Mouse (Mus musculus) hindbrain, embryonic 14.5 days (tissue): ENCODE results near the gene Cirbp. TPM values are rescaled to one million over a fixed set of nuclear protein-coding genes. Genes with fewer than 3 reads are reported as not detected.
A peak's percentile ranks its signal among the peaks of the same experiment; 100 is the strongest.
"Not testable (repeated sequence)": the region's sequence is repeated elsewhere in the genome, so short reads cannot be mapped to it uniquely, and the experiment has no call there.

Source experiments
- ATAC-seq: fragments of 200-750 bp; cut with Nextera tagmentation; 2 replicates; pipeline ENCODE4 v1.8.0; 2017; ENCODE audit warnings: moderate number of reproducible peaks, mild to moderate bottlenecking, moderate TSS enrichment, moderate library complexity; ENCODE audit not compliant: low FRiP score
- DNase-seq: peaks from one replicate; pipeline ENCODE4 v3.0.0-alpha.2; 2015; ENCODE audit warnings: low spot score
- H3K27ac ChIP-seq: fragments of 300-500 bp; sonication (generic); 2 replicates; pipeline ENCODE4 v1.5.1; 2014; ENCODE audit warnings: mild to moderate bottlenecking, moderate library complexity
- H3K27me3 ChIP-seq: fragments of 300-500 bp; sonication (generic); 2 replicates; pipeline ENCODE4 v1.6.1; 2014; ENCODE audit warnings: mild to moderate bottlenecking, low read length, mixed read lengths; ENCODE audit not compliant: control insufficient read depth, insufficient read depth
- H3K36me3 ChIP-seq: fragments of 300-500 bp; sonication (generic); replicated peaks from 2 replicates; pipeline ENCODE4 v1.6.1; 2014; ENCODE audit not compliant: control insufficient read depth, insufficient read depth
- H3K4me1 ChIP-seq: fragments of 300-500 bp; sonication (generic); replicated peaks from 2 replicates; pipeline ENCODE4 v1.6.1; 2014; ENCODE audit warnings: antibody characterized with exemption, low read length, mixed read lengths; ENCODE audit not compliant: control insufficient read depth, insufficient read depth
- H3K4me2 ChIP-seq: fragments of 300-500 bp; sonication (generic); replicated peaks from 2 replicates; pipeline ENCODE4 v1.6.1; 2014; ENCODE audit warnings: mild to moderate bottlenecking, moderate library complexity
- H3K4me3 ChIP-seq: fragments of 300-500 bp; sonication (generic); replicated peaks from 2 replicates; pipeline ENCODE4 v1.5.1; 2014; ENCODE audit warnings: mild to moderate bottlenecking, low read length
- H3K9ac ChIP-seq: fragments of 300-500 bp; sonication (generic); 2 replicates; pipeline ENCODE4 v1.6.1; 2014
- H3K9me3 ChIP-seq: fragments of 300-500 bp; sonication (generic); 2 replicates; pipeline ENCODE4 v1.6.1; 2016; ENCODE audit warnings: low read length; ENCODE audit not compliant: control insufficient read depth
- WGBS: fragments of 180-500 bp; shearing (Covaris S2); extraction: QIAGEN DNeasy Blood & Tissue Kit; methylation state at CpG from one replicate; pipeline ENCODE4 v1.1.7; 2014; 5-methylcytosine and 5-hydroxymethylcytosine counted together
- polyA plus RNA-seq: library from polyadenylated mRNA; unstranded; fragments of >200 nt; fragmentation: Nextera tagmentation; extraction: Ambion mirVana; gene quantifications from 2 replicates; pipeline ENCODE4 v1.2.1, GENCODE M21; 2014

Cirbp gene
- polyA plus RNA-seq, 1 experiment from 2014 or later, result 252 TPM

DNA sequence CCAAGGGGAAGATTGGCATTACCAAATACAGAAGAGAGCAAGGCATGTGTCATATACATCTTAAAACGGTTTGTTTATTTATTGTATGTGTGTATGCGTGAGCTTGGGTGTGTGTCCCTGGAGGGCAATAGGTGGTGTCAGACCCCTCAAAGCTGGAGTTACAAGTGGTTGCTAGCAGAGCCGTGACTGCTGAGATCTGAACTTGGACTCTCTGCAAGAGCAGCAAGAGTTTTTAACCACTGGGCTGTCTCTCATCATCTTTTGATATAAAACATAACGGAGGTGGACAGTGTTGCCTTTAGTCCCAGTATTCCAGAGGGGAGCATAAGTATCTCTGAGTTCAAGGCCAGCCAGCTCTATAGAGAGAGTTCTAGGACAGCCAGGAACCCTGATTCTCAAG is 42.5 kb downstream of the Cirbp start:
- ATAC-seq, result no peak
- peak overlapping the region; percentile 62 for H3K27ac ChIP-seq
- DNase-seq, result no peak
- no peaks in the 10 kb centered on the region for H3K36me3 ChIP-seq
- 56% methylated on average over 4 of the region's 4 CpGs for WGBS
- no peak overlapping the region for H3K4me2 ChIP-seq
- H3K4me3 ChIP-seq, result no peak overlapping the region
- peak overlapping the region; percentile 45; the same call in 1 of the 2 replicates for H3K9ac ChIP-seq
- H3K27me3 ChIP-seq, result no peaks in the 10 kb centered on the region
- peaks cover 27% of the 10 kb centered on the region for H3K4me1 ChIP-seq
- H3K9me3 ChIP-seq, result no peaks in the 10 kb centered on the region

DNA sequence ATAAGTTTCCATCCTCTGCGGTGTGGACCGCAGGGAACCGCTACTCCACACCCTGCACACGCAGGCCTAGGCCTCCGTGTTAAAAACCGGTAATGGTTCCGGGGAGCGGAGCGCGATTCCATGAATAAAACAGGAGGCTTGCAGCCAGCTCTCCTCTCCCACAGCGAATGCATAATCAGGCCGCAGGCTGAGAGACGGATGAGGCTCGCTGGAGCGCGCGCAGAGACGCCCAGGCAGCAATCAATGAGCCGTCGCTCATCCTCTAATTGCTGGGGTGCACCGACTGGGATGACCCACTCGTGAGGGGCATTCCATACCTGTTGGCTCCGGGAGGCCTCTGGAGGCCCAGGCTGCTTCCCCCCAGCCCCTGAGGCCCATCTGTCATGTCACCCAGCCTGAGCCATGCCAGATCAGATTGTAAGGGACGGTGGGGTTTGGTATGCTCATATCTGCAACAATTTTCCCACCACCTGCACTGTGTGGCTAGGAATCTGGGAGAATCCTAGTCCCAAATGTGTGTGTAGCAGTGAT is 43.1 kb downstream of the Cirbp start:
- no peaks in the 10 kb centered on the region for H3K9me3 ChIP-seq
- peak overlapping the region; percentile 40 for H3K4me2 ChIP-seq
- no peak overlapping the region for H3K4me3 ChIP-seq
- H3K27me3 ChIP-seq, result no peaks in the 10 kb centered on the region
- H3K9ac ChIP-seq, result peak overlapping the region; percentile 45
- ATAC-seq (peak; percentile 60; the same call in 1 of the 2 replicates), DNase-seq (peak; percentile 67)
- H3K36me3 ChIP-seq, result no peaks in the 10 kb centered on the region
- WGBS, result 3% methylated on average over 24 of the region's 24 CpGs
- H3K4me1 ChIP-seq, result peaks cover 24% of the 10 kb centered on the region
- peak overlapping the region; percentile 62 for H3K27ac ChIP-seq

DNA sequence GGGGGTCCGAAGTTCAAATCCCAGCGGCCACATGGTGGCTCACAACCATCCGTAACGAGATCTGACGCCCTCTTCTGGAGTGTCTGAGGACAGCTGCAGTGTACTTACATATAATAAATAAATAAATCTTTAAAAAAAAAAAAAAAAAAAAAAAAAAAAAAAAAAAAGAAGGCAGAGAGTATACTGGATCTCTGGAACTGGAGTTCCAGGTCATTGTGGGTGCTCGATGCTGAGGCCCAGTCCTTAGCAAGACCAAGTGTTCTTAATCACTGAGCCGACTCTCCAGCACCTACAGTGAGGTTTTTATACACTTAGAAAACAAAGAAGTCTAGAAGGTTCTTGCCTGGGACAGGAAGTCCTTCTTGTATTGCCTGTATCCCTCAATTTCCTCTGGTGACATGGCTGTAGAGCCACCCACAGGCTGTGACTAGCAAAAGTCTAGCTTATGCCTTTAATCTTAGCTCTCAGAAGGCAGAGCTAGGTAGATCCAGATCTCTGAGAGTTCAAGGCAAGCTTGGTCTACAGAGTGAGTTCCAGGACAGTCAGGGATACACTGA is 45.8 kb downstream of the Cirbp start:
- not testable (repeated sequence) for H3K4me3 ChIP-seq, H3K9me3 ChIP-seq, H3K36me3 ChIP-seq, H3K27ac ChIP-seq, H3K27me3 ChIP-seq, DNase-seq, H3K4me2 ChIP-seq, ATAC-seq, H3K9ac ChIP-seq
- WGBS, result 71% methylated on average over 7 of the region's 7 CpGs
- peaks cover 22% of the 10 kb centered on the region for H3K4me1 ChIP-seq

DNA sequence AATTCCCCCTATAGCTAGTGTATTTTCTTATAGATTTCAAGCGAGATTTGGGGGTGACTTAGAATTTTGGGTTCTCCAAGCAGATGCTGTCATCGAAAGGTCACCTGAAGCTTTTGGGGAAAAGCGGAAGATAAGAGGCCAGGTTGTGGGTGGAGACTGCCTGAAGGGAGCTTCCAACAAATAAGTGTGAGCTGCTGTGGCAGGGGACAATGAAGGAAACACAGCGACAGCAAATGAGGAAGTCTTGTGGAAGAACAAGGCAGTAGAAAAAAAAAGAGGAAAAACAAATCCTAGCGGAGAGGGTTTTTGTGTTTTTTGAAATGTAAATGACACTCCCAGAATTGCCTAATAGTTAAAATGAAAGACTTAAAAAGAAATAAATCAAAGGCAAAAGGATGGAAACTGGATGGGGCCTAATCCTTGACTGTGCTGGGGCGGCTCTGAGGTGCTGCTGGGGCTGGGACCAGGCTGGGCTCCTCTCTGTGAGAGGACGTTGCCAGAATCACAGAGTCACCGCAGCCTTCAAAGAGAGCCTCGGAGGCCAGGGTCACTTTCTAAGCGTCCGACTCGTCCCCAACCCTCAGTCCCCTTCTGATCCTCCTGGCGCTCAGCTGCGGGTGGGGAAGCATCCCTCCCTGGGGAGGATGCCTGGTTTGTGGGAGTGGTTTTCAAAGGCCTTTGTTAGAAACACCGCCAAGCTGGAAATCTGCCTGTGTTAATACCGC is 49.4 kb downstream of the Cirbp start:
- 17% methylated on average over 16 of the region's 16 CpGs for WGBS
- Histone ChIP-seq H3K4me3 (no peak overlapping the region), H3K4me1 (no peaks in the 10 kb centered on the region), H3K36me3 (no peaks in the 10 kb centered on the region), H3K9ac (peak overlapping the region; percentile 39), H3K27ac (no peak overlapping the region), H3K9me3 (no peaks in the 10 kb centered on the region), H3K27me3 (no peaks in the 10 kb centered on the region), H3K4me2 (no peak overlapping the region)
- DNase-seq (no peak), ATAC-seq (no peak)

DNA sequence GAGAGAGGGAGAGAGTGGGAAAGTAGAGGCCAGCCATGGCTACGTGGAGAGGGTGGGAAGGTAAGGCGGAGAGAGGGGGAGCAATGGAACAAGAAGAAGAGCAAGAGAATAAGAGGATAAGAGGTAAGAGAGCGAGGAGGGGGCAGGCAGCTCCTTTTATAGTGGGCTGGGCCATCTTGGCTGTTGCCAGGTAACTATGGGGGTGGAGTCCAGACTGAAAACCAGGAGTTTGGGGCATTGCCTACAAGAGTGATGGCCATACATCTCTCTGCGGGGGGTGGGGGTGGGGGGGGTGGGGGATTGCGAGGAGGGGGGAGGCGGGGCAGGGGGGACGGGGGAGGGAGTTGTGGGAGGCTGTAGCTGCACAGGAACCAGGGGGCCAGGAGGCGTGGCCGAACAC is 54.9 kb downstream of the Cirbp start:
- Histone ChIP-seq H3K9ac (no peak overlapping the region), H3K9me3 (no peaks in the 10 kb centered on the region), H3K27ac (no peak overlapping the region), H3K27me3 (no peaks in the 10 kb centered on the region), H3K4me2 (no peak overlapping the region), H3K4me3 (no peak overlapping the region), H3K36me3 (no peaks in the 10 kb centered on the region), H3K4me1 (no peaks in the 10 kb centered on the region)
- ATAC-seq (no peak), DNase-seq (no peak)
- 30% methylated on average over 8 of the region's 9 CpGs for WGBS

Other genes starting within 250 kb of the Cirbp start
- 1.7 and 2.6 TPM in 2 replicates for gene Kiss1r, start 249.0 kb upstream of the Cirbp start, polyA plus RNA-seq
- gene R3hdm4, start 244.8 kb upstream of the Cirbp start, polyA plus RNA-seq, result 228 and 232 TPM in 2 replicates
- 3.4 and 3.8 TPM in 2 replicates for gene Arid3a, start 238.9 kb upstream of the Cirbp start, polyA plus RNA-seq
- gene Wdr18, start 205.8 kb upstream of the Cirbp start, polyA plus RNA-seq, result 91.8 and 97.8 TPM in 2 replicates
- 0.30 and 0.33 TPM in 2 replicates for gene Grin3b, start 195.3 kb upstream of the Cirbp start, polyA plus RNA-seq
- 22.6 and 22.8 TPM in 2 replicates for gene Tmem259, start 181.7 kb upstream of the Cirbp start, polyA plus RNA-seq
- 28.4 and 37.6 TPM in 2 replicates for gene Cnn2, start 177.4 kb upstream of the Cirbp start, polyA plus RNA-seq
- gene Abca7, start 169.5 kb upstream of the Cirbp start, polyA plus RNA-seq, result 4.1 and 4.5 TPM in 2 replicates
- 1.1 and 1.7 TPM in 2 replicates for gene Arhgap45, start 149.3 kb upstream of the Cirbp start, polyA plus RNA-seq
- 142 and 150 TPM in 2 replicates for gene Polr2e, start 126.2 kb upstream of the Cirbp start, polyA plus RNA-seq
- 556 and 557 TPM in 2 replicates for gene Gpx4, start 118.8 kb upstream of the Cirbp start, polyA plus RNA-seq
- 12.3 and 12.6 TPM in 2 replicates for gene Sbno2, start 60.4 kb upstream of the Cirbp start, polyA plus RNA-seq
- 20.2 and 24.6 TPM in 2 replicates for gene Stk11, start 50.2 kb upstream of the Cirbp start, polyA plus RNA-seq
- 469 and 505 TPM in 2 replicates for gene Atp5d, start 27.4 kb upstream of the Cirbp start, polyA plus RNA-seq
- gene Cbarp, start 25.1 kb upstream of the Cirbp start, polyA plus RNA-seq, result 93.4 and 96.4 TPM in 2 replicates
- gene Midn, start 17.7 kb upstream of the Cirbp start, polyA plus RNA-seq, result 44.1 and 54.4 TPM in 2 replicates
- 7.0 and 7.7 TPM in 2 replicates for gene 1600002K03Rik, start 7.0 kb downstream of the Cirbp start, polyA plus RNA-seq
- 25.9 and 26.2 TPM in 2 replicates for gene Efna2, start 13.5 kb downstream of the Cirbp start, polyA plus RNA-seq
- gene Mum1, start 60.4 kb downstream of the Cirbp start, polyA plus RNA-seq, result 29.0 and 32.9 TPM in 2 replicates
- gene Ndufs7, start 83.1 kb downstream of the Cirbp start, polyA plus RNA-seq, result 303 and 341 TPM in 2 replicates
- gene Gamt, start 95.0 kb downstream of the Cirbp start, polyA plus RNA-seq, result 17.3 and 24.3 TPM in 2 replicates
- 35.2 and 36.3 TPM in 2 replicates for gene Dazap1, start 95.5 kb downstream of the Cirbp start, polyA plus RNA-seq
- 570 and 649 TPM in 2 replicates for gene Rps15, start 126.5 kb downstream of the Cirbp start, polyA plus RNA-seq
- 200 and 216 TPM in 2 replicates for gene Apc2, start 130.0 kb downstream of the Cirbp start, polyA plus RNA-seq
- gene 2310011J03Rik, start 154.6 kb downstream of the Cirbp start, polyA plus RNA-seq, result 23.3 and 24.5 TPM in 2 replicates
- gene Pcsk4, start 163.5 kb downstream of the Cirbp start, polyA plus RNA-seq, result 4.4 and 4.7 TPM in 2 replicates
- 5.3 and 5.8 TPM in 2 replicates for gene Reep6, start 164.0 kb downstream of the Cirbp start, polyA plus RNA-seq
- gene Adamtsl5, start 182.4 kb downstream of the Cirbp start, polyA plus RNA-seq, result 0.84 and 0.90 TPM in 2 replicates
- 3.6 and 4.1 TPM in 2 replicates for gene Plk5, start 190.5 kb downstream of the Cirbp start, polyA plus RNA-seq
- gene Mex3d, start 221.7 kb downstream of the Cirbp start, polyA plus RNA-seq, result 12.3 and 13.3 TPM in 2 replicates
- gene Mbd3, start 233.6 kb downstream of the Cirbp start, polyA plus RNA-seq, result 152 and 161 TPM in 2 replicates
- gene Uqcr11, start 240.8 kb downstream of the Cirbp start, polyA plus RNA-seq, result 675 and 804 TPM in 2 replicates